Mouse (Mus musculus): ENCODE measurements around the gene Hk1.
A peak's percentile ranks its signal among the peaks of the same experiment; 100 is the strongest.

The Hk1 gene

GRCm38 (mm10) chr10:62379808-62380207 lies at the start of gene Hk1:
Gene Hk1 (minus strand): TSS chr10:62379908.
- no peak for DNase-seq (ENCODE audit: low read depth, low spot score)

DNA sequence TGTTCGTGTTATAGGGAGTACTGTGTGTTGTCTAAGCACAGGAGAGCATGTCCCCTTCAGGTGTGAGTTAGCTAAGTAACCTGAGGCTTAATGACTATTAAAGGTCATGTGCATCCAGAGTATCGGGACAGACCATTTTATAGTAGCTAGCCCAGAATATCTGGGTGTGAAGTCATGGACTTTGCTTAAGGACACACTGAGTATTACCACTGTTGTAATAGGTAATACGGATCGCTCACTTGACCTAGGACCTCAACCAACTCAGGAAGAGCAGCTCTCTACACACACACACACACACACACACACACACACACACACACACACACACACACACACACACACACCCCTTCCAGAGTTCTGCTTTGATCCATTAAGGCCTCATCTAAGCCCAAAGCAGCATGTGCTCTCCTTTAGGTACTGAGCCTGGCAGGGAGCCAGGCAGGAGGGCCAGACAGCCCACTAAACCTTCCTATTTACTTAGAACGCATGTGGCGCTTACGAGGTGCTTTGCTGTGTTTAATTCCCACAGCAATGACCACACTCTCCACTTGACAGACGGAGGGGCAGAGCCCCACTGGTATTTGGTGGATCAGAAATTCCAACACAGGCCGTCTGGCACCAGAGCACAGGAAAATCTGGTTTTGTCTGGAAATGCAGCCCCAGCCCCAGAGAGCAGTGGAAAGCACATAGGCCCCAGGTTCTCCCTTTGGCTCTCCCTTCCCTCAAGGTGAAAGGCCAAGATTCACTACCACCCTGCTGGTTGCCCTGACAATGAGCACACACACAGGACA lies 45.6 kb upstream of the Hk1 start:
- no peak for DNase-seq (ENCODE audit: low read depth, low spot score)

DNA sequence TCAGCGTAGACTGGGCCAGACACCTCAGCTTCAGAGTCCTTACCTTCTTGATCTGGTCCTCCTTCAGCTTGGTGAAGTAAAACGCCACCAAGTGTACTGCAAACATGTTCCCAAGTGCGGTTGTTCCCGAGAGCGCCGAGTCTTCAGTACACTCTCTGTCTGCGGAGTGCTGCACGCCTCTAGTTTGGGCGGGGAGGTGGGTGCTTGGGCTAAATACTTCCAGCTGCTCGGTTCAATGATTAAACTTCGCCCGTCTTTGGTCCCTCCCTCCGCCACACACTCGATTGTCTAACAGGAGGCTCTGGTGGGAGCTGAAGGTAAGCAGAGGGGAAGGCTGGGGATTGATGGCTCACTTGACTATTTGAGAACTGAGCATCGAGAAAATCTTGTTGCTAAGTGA lies 42.5 kb upstream of the Hk1 start, which contains the start of gene Hkdc1:
TSS of gene Hkdc1 (minus strand) at position 237 of the 400 bp plus-strand sequence.
- no peak for DNase-seq (ENCODE audit: low read depth, low spot score)

DNA sequence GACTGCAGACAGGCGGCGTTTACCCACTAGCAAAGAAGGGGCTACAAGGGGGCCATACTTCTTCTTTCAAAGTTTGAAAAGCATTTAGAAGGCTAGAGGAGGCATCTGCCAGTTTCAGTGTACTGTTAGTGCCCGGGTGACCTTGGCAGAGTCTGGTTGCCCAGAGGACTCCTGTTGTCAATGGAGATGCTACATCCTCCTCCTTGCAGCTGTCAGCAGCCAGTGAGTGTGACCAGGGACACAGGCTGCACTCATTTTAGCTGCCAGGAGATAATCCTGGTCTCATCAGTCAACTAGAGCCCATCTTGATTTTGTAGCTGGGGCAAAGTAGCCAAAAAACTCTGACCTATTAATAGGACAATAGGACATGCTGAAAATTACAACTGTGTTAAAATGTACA lies 41.4 kb upstream of the Hk1 start:
- no peak for DNase-seq (ENCODE audit: low read depth, low spot score)

DNA sequence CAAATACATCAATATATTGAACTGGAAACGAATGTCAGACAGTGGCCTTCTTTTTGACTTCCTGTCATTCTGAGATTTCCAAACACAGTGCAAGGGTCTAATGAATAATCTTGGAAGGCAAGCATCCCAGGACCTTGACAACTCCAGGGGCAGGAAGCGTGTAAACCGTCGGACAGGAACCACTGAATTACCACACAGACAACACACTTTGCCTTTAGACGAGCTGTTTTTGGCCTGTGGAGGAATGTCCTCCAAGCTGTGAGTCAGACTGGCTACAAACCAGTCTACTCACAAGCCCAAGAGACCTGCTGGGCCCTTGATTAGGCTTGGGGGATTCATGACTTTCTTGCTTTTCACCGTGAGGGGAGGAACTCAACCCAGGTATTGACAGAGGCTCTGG lies 40.7 kb upstream of the Hk1 start:
- no peak for DNase-seq (ENCODE audit: low read depth, low spot score)

GRCm38 (mm10) chr10:62419422-62419821 lies 39.7 kb upstream of the Hk1 start:
- no peak for DNase-seq (ENCODE audit: low read depth, low spot score)

- no peak for DNase-seq (ENCODE audit: low read depth, low spot score)
Measured at GRCm38 (mm10) chr10:62418831-62419356, 39.2 kb upstream of the Hk1 start.

- no peak for DNase-seq (ENCODE audit: low read depth, low spot score)
Measured at GRCm38 (mm10) chr10:62413606-62413982, 33.9 kb upstream of the Hk1 start.

DNA sequence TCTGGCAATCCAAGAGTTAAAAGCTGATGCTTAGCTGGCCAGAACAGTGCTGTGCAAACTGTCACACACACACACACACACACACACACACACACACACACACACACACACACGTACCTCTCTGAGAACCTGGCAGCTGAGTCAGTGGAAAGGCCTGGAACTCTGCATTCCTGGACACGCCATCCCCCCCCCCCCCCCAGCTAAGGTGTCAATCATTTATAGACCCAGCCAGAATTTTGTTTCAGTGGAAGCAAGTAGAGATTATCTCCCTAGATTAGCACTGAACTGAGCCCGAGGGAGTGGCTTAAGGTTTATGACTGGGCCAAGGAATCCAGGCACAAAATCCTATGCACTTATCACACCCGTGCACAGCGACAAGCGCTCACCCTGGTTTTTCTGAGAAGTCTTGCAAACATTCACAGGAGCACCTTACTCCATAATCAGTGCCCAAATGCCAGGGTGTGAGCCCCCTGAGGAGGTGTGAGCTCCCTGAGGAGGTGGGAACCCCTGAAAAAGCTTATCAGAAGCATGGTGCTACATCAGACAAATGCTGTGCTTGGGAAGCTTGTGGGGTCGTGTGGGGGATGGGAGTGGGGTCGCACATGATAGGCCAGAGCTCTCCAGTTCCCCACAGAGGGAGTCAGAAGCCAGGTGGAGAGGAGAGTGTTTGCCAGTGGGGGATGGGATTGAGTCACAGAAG lies 33.3 kb upstream of the Hk1 start:
- no peak for DNase-seq (ENCODE audit: low read depth, low spot score)

- no peak for DNase-seq (ENCODE audit: low read depth, low spot score)
Measured at GRCm38 (mm10) chr10:62411431-62412410, 32.0 kb upstream of the Hk1 start.

DNA sequence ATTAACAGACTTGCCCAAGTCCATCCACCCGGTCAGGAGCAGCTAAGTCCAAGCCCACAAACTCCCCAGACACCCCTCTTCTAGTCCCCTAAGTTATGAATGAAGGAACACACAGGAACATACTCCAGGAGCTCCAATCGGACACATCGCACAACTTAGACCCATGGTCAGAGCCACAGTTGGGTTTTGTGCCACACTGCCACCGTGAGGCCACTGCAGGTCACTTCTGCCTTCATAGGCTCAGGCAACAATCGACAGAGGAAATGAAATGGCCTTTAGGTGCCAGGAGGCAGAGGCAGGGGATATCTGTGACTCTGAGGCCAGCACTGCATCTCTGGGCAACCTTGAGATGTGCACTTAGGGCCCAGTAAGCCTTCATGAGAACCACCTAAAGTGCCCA lies 31.2 kb upstream of the Hk1 start:
- peak; percentile 66 for DNase-seq (ENCODE audit: low read depth, low spot score)

- no peak for DNase-seq (ENCODE audit: low read depth, low spot score)
Measured at GRCm38 (mm10) chr10:62404901-62405300, 25.2 kb upstream of the Hk1 start.

DNA sequence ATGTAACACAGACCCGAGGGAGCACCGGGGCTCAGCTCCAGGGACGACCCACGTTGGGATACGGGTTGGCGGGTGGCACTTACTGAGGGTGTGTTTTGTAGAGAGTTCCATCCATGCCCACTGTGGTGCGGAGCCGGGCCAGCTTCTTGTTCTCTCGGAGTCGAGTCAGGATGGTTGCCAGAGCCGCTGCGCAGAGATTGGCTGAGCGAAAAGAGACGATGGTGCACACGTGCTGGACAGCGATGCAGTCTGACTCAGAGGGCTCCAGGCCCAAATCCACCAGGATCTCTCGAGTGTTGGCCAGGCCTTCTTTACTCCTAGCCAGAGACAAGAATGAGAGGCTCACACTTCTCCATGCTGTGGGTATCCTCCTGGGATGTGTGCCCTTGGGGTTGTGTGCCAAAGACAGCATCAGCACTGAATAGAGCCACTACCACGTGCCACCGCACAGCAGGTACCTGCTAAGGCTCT lies 22.0 kb upstream of the Hk1 start:
- no peak for DNase-seq (ENCODE audit: low read depth, low spot score)

DNA sequence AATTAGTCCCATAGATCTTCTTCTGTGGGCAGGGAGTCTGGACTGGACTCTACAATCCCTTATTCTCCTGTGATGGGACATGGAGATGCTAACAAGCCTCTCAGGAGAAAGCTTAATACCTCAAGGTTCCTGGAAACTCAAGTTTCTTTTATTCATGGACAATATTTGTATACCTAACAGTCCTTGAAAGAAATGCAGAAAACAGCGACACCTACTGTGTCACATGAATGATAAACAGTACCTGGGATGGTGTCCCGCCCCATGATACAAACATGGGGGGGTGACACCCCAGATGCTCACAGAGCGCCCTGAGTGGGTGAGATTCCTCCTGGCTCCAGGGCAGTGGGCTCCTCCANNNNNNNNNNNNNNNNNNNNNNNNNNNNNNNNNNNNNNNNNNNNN lies 3.3 kb upstream of the Hk1 start:
- DNase-seq (ENCODE audit: low read depth, low spot score) = peak; percentile 37

- peak; percentile 15 for DNase-seq (ENCODE audit: low read depth, low spot score)
Measured at GRCm38 (mm10) chr10:62380936-62381335, 1.2 kb upstream of the Hk1 start.

GRCm38 (mm10) chr10:62358827-62359226 lies 20.9 kb downstream of the Hk1 start:
- DNase-seq (ENCODE audit: low read depth, low spot score) = peak; percentile 52

DNA sequence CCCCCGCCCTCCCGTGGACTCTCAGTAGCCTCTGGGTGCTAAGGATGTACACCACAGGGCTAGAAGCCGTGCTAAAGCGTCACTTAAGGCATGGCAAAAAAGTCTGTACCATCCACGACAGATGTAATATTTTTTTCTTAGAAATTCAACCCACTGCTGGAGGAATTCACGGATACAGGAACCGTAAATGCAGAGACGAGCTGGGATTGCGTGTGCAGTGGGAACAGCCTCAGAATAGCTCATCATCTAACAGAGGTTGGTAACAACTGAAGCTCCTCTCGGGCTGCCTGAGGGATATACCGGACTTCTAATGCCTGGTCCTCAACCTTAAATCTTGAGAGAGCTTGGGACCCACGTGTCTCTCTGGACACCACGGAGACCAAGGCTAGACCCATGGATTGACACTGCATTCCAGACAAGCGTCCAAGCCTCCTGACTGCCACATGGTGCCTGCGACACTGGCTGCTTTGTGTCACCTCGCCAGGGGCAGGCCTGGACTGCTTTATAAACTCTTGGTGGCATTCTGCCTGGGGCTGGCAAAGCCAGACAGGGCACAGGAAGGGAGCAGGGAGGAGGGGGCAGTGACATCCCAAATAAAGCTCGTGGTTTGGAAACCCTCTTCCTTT lies 23.5 kb downstream of the Hk1 start:
- no peak for DNase-seq (ENCODE audit: low read depth, low spot score)

- DNase-seq (ENCODE audit: low read depth, low spot score) = no peak
Measured at GRCm38 (mm10) chr10:62345147-62345546, 34.6 kb downstream of the Hk1 start.

- DNase-seq (ENCODE audit: low read depth, low spot score) = no peak
Measured at GRCm38 (mm10) chr10:62344004-62344752, 35.5 kb downstream of the Hk1 start.

GRCm38 (mm10) chr10:62342512-62342911 lies 37.2 kb downstream of the Hk1 start:
- DNase-seq (ENCODE audit: low read depth, low spot score) = no peak
